Mouse (Mus musculus) erythroblast, adult 5-6 weeks (primary cell): ENCODE measurements at regions not wholly inside any gene's neighbourhood (a gene's known extent, or its start where the extent isn't known, plus 50 kb on each side); places are given as distances from the start of the nearest gene placed in this dataset.

Experiments used
- ATAC-seq: replicated peaks from 2 replicates; pipeline ENCODE4 v1.8.0; 2016; ENCODE audit warnings: moderate number of reproducible peaks, mild to moderate bottlenecking, moderate TSS enrichment, inconsistent platforms; ENCODE audit not compliant: poor library complexity, low FRiP score, severe bottlenecking

- no peak for ATAC-seq
Measured at GRCm38 (mm10) chr10:117991176-117991575, 145.3 kb upstream of the Rap1b start.

GRCm38 (mm10) chr10:117992317-117992716 lies 146.5 kb upstream of the Rap1b start:
- no peak for ATAC-seq

- no peak for ATAC-seq
Measured at GRCm38 (mm10) chr10:117993809-117994208, 147.8 kb upstream of the Mdm1 start.

- no peak for ATAC-seq
Measured at GRCm38 (mm10) chr10:117994768-117995167, 146.8 kb upstream of the Mdm1 start.

GRCm38 (mm10) chr10:117997796-117998195 lies 143.8 kb upstream of the Mdm1 start:
- ATAC-seq, result no peak

GRCm38 (mm10) chr10:118000591-118000990 lies 141.0 kb upstream of the Mdm1 start:
- no peak for ATAC-seq

- no peak for ATAC-seq
Measured at GRCm38 (mm10) chr10:118001501-118001900, 140.1 kb upstream of the Mdm1 start.

- no peak for ATAC-seq
Measured at GRCm38 (mm10) chr10:118001971-118002370, 139.6 kb upstream of the Mdm1 start.

- no peak for ATAC-seq
Measured at GRCm38 (mm10) chr10:118002559-118002958, 139.1 kb upstream of the Mdm1 start.

GRCm38 (mm10) chr10:118003179-118003578 lies 138.4 kb upstream of the Mdm1 start:
- ATAC-seq, result no peak

GRCm38 (mm10) chr10:118003739-118004361 lies 137.8 kb upstream of the Mdm1 start:
- no peak for ATAC-seq

- ATAC-seq, result no peak
Measured at GRCm38 (mm10) chr10:118004362-118004958, 137.2 kb upstream of the Mdm1 start.

GRCm38 (mm10) chr10:118006827-118007550 lies 134.6 kb upstream of the Mdm1 start:
- ATAC-seq, result no peak

- no peak for ATAC-seq
Measured at GRCm38 (mm10) chr10:118007846-118008245, 133.8 kb upstream of the Mdm1 start.

GRCm38 (mm10) chr10:118011687-118012567 lies 129.7 kb upstream of the Mdm1 start:
- ATAC-seq, result no peak

GRCm38 (mm10) chr10:118028831-118029230 lies 112.8 kb upstream of the Mdm1 start:
- no peak for ATAC-seq

GRCm38 (mm10) chr10:118034401-118034800 lies 107.2 kb upstream of the Mdm1 start:
- no peak for ATAC-seq

GRCm38 (mm10) chr10:118035035-118035434 lies 106.6 kb upstream of the Mdm1 start:
- no peak for ATAC-seq

GRCm38 (mm10) chr10:118038465-118038864 lies 103.1 kb upstream of the Mdm1 start:
- no peak for ATAC-seq

- ATAC-seq, result no peak
Measured at GRCm38 (mm10) chr10:118039056-118039455, 102.6 kb upstream of the Mdm1 start.
